Mouse (Mus musculus) C2C12 (cell line): Measurements from ENCODE around the gene Prrxl1.

ENCODE experiments used
- CTCF ChIP-seq: IDR thresholded peaks from one replicate; pipeline ENCODE4 v1.5.1; 2011; ENCODE audit not compliant: control insufficient read depth, insufficient read depth, insufficient read length
- FOSL1 ChIP-seq: IDR thresholded peaks from one replicate; pipeline ENCODE4 v1.8.0; 2011; ENCODE audit warnings: mild to moderate bottlenecking, low read length; ENCODE audit not compliant: poor library complexity, insufficient read depth, severe bottlenecking
- MAX ChIP-seq: IDR thresholded peaks from one replicate; pipeline ENCODE4 v1.6.1; 2011; ENCODE audit warnings: mild to moderate bottlenecking, control low read depth
- USF1 ChIP-seq: IDR thresholded peaks from one replicate; pipeline ENCODE4 v1.6.1; 2011; ENCODE audit warnings: low read depth, mild to moderate bottlenecking, control low read depth, moderate library complexity

- TF ChIP-seq FOSL1 (no peak), CTCF (no peak), USF1 (no peak), MAX (no peak)
Measured at GRCm38 (mm10) chr14:32634015-32634682, 34.9 kb downstream of the Prrxl1 start.
